Mouse (Mus musculus): ENCODE data around the gene Layn.

DNA sequence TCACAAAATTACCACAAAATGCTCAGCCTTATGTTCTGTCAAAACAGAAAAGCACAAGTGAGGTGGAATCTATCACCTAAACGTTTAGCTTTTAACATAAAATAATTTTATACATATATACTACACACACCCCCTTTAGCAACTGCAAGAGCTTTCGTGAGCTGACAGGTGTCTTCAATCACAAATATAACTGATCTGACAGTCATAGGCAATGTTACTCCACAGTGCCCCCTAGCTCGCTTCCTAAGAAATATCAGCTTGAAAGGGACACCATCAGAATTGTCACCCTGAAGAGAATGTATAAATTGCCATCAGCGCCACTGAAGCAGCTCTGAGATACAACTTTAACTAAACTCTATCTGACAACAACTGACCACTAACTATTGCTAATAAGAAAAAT lies 70.0 kb downstream of the Layn start:
- TF ChIP-seq CTCF (IDR thresholded peaks at IDR 0.05; ENCODE audit: low read depth) (peak; percentile 83), EP300 (optimal IDR thresholded peaks at IDR 0.05) (no peak)

Measured in stomach, postnatal 0 days (tissue).